In genomic region chr9:107288711-107289110, GRCm38 (mm10) we compare ENCODE assay signal across 8 mouse cellular contexts. TPM values are rescaled to one million over a fixed set of nuclear protein-coding genes. Genes with fewer than 3 reads are reported as not detected.
DNase-seq lines count a peak whose midpoint lies in the region; ATAC-seq and TF ChIP-seq lines count a peak whose summit lies in the region.

No protein-coding gene starts in this region.

- H3K4me1 ChIP-seq in hindbrain, embryonic 11.5 days (replicated peaks; ENCODE audit: control insufficient read depth, insufficient read depth, low read length) = peaks cover 3% of the 10 kb centered on the region; the same call in 1 of the 2 replicates
- peaks cover 62% of the 10 kb centered on the region for H3K4me1 ChIP-seq in liver, embryonic 12.5 days

- WGBS in hindbrain, embryonic 11.5 days = 22% methylated on average over 8 of the region's 8 CpGs
- 10% methylated on average over 8 of the region's 8 CpGs for whole genome bisulfite sequencing in liver, embryonic 12.5 days (ENCODE audit: insufficient replicate concordance)

- no peak for TF ChIP-seq POLR2A in myocyte (IDR thresholded peaks at IDR 0.05; ENCODE audit: insufficient read length, low read depth)

- no peaks in the 10 kb centered on the region for H3K9me3 ChIP-seq in hindbrain, embryonic 11.5 days (ENCODE audit: control insufficient read depth, low read length)
- no peaks in the 10 kb centered on the region for H3K9me3 ChIP-seq in liver, embryonic 12.5 days (replicated peaks)

- H3K4me3 ChIP-seq in hindbrain, embryonic 11.5 days (ENCODE audit: low read depth, low read length) = peak overlapping the region; percentile 36; the same call in 1 of the 2 replicates
- peak overlapping the region; percentile 61 for H3K4me3 ChIP-seq in liver, embryonic 12.5 days
- peak overlapping the region; percentile 18 for H3K4me3 ChIP-seq in myocyte

- no peak overlapping the region for H3ac ChIP-seq in myocyte (ENCODE audit: control insufficient read depth, insufficient read length)

- no peaks in the 10 kb centered on the region for H3K79me2 ChIP-seq in myocyte (ENCODE audit: control insufficient read depth, insufficient read depth)

- peak; percentile 31 for DNase-seq in cerebellum, adult 11-12 months
- no peak for DNase-seq in cerebellum, adult 18-20 months
- DNase-seq in R1 (ENCODE audit: low read depth, low spot score) = peak; percentile 91
- DNase-seq in hindbrain, embryonic 11.5 days (ENCODE audit: low spot score) = no peak
- DNase-seq in left cerebral cortex, postnatal 14 days (ENCODE audit: low spot score in 2 of 2) = no peak
- DNase-seq in adrenal gland, adult 8-10 months = no peak

- no peaks in the 10 kb centered on the region for H3K36me3 ChIP-seq in hindbrain, embryonic 11.5 days (ENCODE audit: control insufficient read depth, insufficient read depth, low read length)
- H3K36me3 ChIP-seq in liver, embryonic 12.5 days = no peaks in the 10 kb centered on the region
- H3K36me3 ChIP-seq in myocyte (ENCODE audit: control insufficient read depth, insufficient read depth) = no peaks in the 10 kb centered on the region

- intact Hi-C loops in left cerebral cortex, postnatal 14 days (cut with DNase I) = no loop called here

- H3K27me3 ChIP-seq in hindbrain, embryonic 11.5 days (ENCODE audit: control insufficient read depth, insufficient read depth, low read length) = peaks cover 7% of the 10 kb centered on the region
- H3K27me3 ChIP-seq in liver, embryonic 12.5 days (replicated peaks) = peaks cover 21% of the 10 kb centered on the region; the same call in 1 of the 2 replicates
- peaks cover 5% of the 10 kb centered on the region for H3K27me3 ChIP-seq in myocyte (ENCODE audit: control insufficient read depth, insufficient read depth, insufficient read length)

- no peak overlapping the region for H3K9ac ChIP-seq in hindbrain, embryonic 11.5 days (ENCODE audit: low read depth, low read length)
- H3K9ac ChIP-seq in liver, embryonic 12.5 days = peak overlapping the region; percentile 65

- no peak overlapping the region for H3K27ac ChIP-seq in hindbrain, embryonic 11.5 days (ENCODE audit: low read depth, low read length)
- H3K27ac ChIP-seq in liver, embryonic 12.5 days = peak overlapping the region; percentile 70

- ATAC-seq in hindbrain, embryonic 11.5 days (ENCODE audit: low FRiP score) = no peak
- ATAC-seq in liver, embryonic 12.5 days = peak; percentile 74

- H3K4me2 ChIP-seq in hindbrain, embryonic 11.5 days (replicated peaks; ENCODE audit: low read depth, low read length) = peak overlapping the region; percentile 55
- H3K4me2 ChIP-seq in liver, embryonic 12.5 days = peak overlapping the region; percentile 89
- H3K4me2 ChIP-seq in myocyte (ENCODE audit: low read depth) = no peak overlapping the region

TF ChIP-seq in myocyte, 11 proteins besides CTCF, POLR2A, EP300 and RAD21:
- TF ChIP-seq SRF (IDR thresholded peaks at IDR 0.05; ENCODE audit: control insufficient read depth, insufficient read length, low read depth) = no peak
- TF ChIP-seq TCF3 (IDR thresholded peaks at IDR 0.05; ENCODE audit: insufficient read length, low read depth) = no peak
- TF ChIP-seq POLR2AphosphoS2 (IDR thresholded peaks at IDR 0.05; ENCODE audit: insufficient read length, low read depth) = no peak
- TF ChIP-seq USF1 (IDR thresholded peaks at IDR 0.05; ENCODE audit: low read depth) = no peak
- no peak for TF ChIP-seq MAX (IDR thresholded peaks at IDR 0.05; ENCODE audit: low read depth)
- TF ChIP-seq TCF12 (IDR thresholded peaks at IDR 0.05; ENCODE audit: insufficient read depth, poor library complexity, severe bottlenecking) = no peak
- no peak for TF ChIP-seq REST (IDR thresholded peaks at IDR 0.05; ENCODE audit: insufficient read depth, insufficient read length)
- TF ChIP-seq E2F4 (IDR thresholded peaks at IDR 0.05; ENCODE audit: insufficient read depth) = no peak
- no peak for TF ChIP-seq MYOG (IDR thresholded peaks at IDR 0.05; ENCODE audit: control insufficient read depth in 1 of 3, insufficient read depth in 1 of 3, insufficient read length in 2 of 3, low read depth in 2 of 3)
- TF ChIP-seq MYOD1 (IDR thresholded peaks at IDR 0.05; ENCODE audit: control insufficient read depth in 1 of 3, insufficient read length in 2 of 3, low read depth in 2 of 3) = no peak
- TF ChIP-seq CEBPB (IDR thresholded peaks at IDR 0.05; ENCODE audit: insufficient read depth, poor library complexity, severe bottlenecking) = no peak

RNA-seq across cellular contexts. Expression of gene Mapkapk3, which starts 1.0 kb away (rescaled TPM):
- 2.6 and 3.4 TPM in 2 replicates for polyA plus RNA-seq in hindbrain, embryonic 11.5 days (2014; fragmentation: Nextera tagmentation; extraction: Ambion mirVana)
- polyA plus RNA-seq in liver, embryonic 12.5 days (2016; fragmentation: Nextera tagmentation; extraction: Ambion mirVana) = 12.5 and 13.2 TPM in 2 replicates
- polyA plus RNA-seq in myocyte (2012; fragmentation: generic; extraction: Trizol) = 3.9 TPM
- total RNA-seq in left cerebral cortex, postnatal 14 days (2021) = 1 to 10 TPM; 2.4 to 2.7 TPM
- 10 to 100 TPM; 32.7 to 41.4 (median 34.9) TPM for total RNA-seq in adrenal gland, adult 8-10 months (2022)

RNA-seq across cellular contexts. Expression of gene Cish, which starts 7.1 kb away (rescaled TPM):
- polyA plus RNA-seq in hindbrain, embryonic 11.5 days (2014; fragmentation: Nextera tagmentation; extraction: Ambion mirVana) = 2.8 and 6.5 TPM in 2 replicates
- polyA plus RNA-seq in liver, embryonic 12.5 days (2016; fragmentation: Nextera tagmentation; extraction: Ambion mirVana) = 16.2 and 18.1 TPM in 2 replicates
- 0.64 TPM for polyA plus RNA-seq in myocyte (2012; fragmentation: generic; extraction: Trizol)
- 10 to 100 TPM in 1 of 2 experiments, 1 to 10 TPM in 1; 6.7 to 11.1 TPM for total RNA-seq in left cerebral cortex, postnatal 14 days (2021)
- 10 to 100 TPM in 1 of 4 experiments, 1 to 10 TPM in 3; 4.1 to 62.8 (median 6.5) TPM for total RNA-seq in adrenal gland, adult 8-10 months (2022)

RNA-seq across cellular contexts. Expression of gene Hemk1, which starts 49.4 kb away (rescaled TPM):
- polyA plus RNA-seq in hindbrain, embryonic 11.5 days (2014; fragmentation: Nextera tagmentation; extraction: Ambion mirVana) = 9.7 and 10.8 TPM in 2 replicates
- 4.9 and 5.0 TPM in 2 replicates for polyA plus RNA-seq in liver, embryonic 12.5 days (2016; fragmentation: Nextera tagmentation; extraction: Ambion mirVana)
- 17.7 TPM for polyA plus RNA-seq in myocyte (2012; fragmentation: generic; extraction: Trizol)
- total RNA-seq in left cerebral cortex, postnatal 14 days (2021) = 10 to 100 TPM; 16.5 to 16.6 TPM
- total RNA-seq in adrenal gland, adult 8-10 months (2022) = 10 to 100 TPM; 11.6 to 19.6 (median 17.9) TPM

RNA-seq across cellular contexts. Expression of gene 6430571L13Rik, which starts 51.7 kb away (rescaled TPM):
- 1.6 and 1.9 TPM in 2 replicates for polyA plus RNA-seq in hindbrain, embryonic 11.5 days (2014; fragmentation: Nextera tagmentation; extraction: Ambion mirVana)
- polyA plus RNA-seq in liver, embryonic 12.5 days (2016; fragmentation: Nextera tagmentation; extraction: Ambion mirVana) = 0.06 and 0.10 TPM in 2 replicates
- 0.38 TPM for polyA plus RNA-seq in myocyte (2012; fragmentation: generic; extraction: Trizol)
- total RNA-seq in left cerebral cortex, postnatal 14 days (2021) = 1 to 10 TPM; 2.4 to 3.4 TPM
- total RNA-seq in adrenal gland, adult 8-10 months (2022) = 1 to 10 TPM; 1.0 to 1.6 (median 1.3) TPM

RNA-seq across cellular contexts. Expression of gene Dock3, which starts 57.0 kb away (rescaled TPM):
- polyA plus RNA-seq in hindbrain, embryonic 11.5 days (2014; fragmentation: Nextera tagmentation; extraction: Ambion mirVana) = 4.9 and 7.7 TPM in 2 replicates
- 0.12 and 0.18 TPM in 2 replicates for polyA plus RNA-seq in liver, embryonic 12.5 days (2016; fragmentation: Nextera tagmentation; extraction: Ambion mirVana)
- 0.40 TPM for polyA plus RNA-seq in myocyte (2012; fragmentation: generic; extraction: Trizol)
- total RNA-seq in left cerebral cortex, postnatal 14 days (2021) = 100 to 1,000 TPM; 165 to 173 TPM
- total RNA-seq in adrenal gland, adult 8-10 months (2022) = 10 to 100 TPM in 2 of 4 experiments, 1 to 10 TPM in 2; 6.1 to 14.8 (median 10.0) TPM

Comparison
In these comparisons a context has a peak if more than half of its experiments do, and no peak if none do; other contexts are left out.
1. DNase-seq: peak in cerebellum, adult 11-12 months (single experiment) and R1 (single experiment); none in cerebellum, adult 18-20 months (0 of 2), hindbrain, embryonic 11.5 days (single experiment), left cerebral cortex, postnatal 14 days (0 of 2) and adrenal gland, adult 8-10 months (single experiment).
2. Peak in every context shown above with its lines, with median percentiles within 50 percentile points of each other: H3K4me3 ChIP-seq.